Mouse (Mus musculus) heart, embryonic 14.5 days (tissue): Measurements from ENCODE around the gene Atg10. TPM values are rescaled to one million over a fixed set of nuclear protein-coding genes. Genes with fewer than 3 reads are reported as not detected.

Experiments
- ATAC-seq: fragments of 200-750 bp; cut with Nextera tagmentation; 2 replicates; pipeline ENCODE4 v1.8.0; 2017; ENCODE audit warnings: low read depth, moderate TSS enrichment; ENCODE audit not compliant: insufficient number of reproducible peaks, insufficient read depth, low FRiP score
- H3K27ac ChIP-seq, 2 experiments: fragments of 200-500 bp in 1 of 2; fragments of 300-500 bp in 1 of 2; sonication (generic) in 1 of 2; replicated peaks in 1 of 2; 2 replicates each; pipeline ENCODE4 v1.5.1; 2012 to 2014; ENCODE audit warnings: low read depth in 2 of 2, low read length in 2 of 2, control low read depth in 1 of 2, mild to moderate bottlenecking in 1 of 2, mixed read lengths in 1 of 2; ENCODE audit not compliant: control insufficient read depth in 1 of 2, insufficient read depth in 1 of 2
- H3K27me3 ChIP-seq: fragments of 300-500 bp; sonication (generic); 2 replicates; pipeline ENCODE4 v1.6.1; 2014; ENCODE audit warnings: mild to moderate bottlenecking, low read length, control low read depth; ENCODE audit not compliant: control insufficient read depth, insufficient read depth
- H3K36me3 ChIP-seq: fragments of 300-500 bp; sonication (generic); 2 replicates; pipeline ENCODE4 v1.6.1; 2014; ENCODE audit warnings: mild to moderate bottlenecking, control low read depth, low read length, mixed read lengths; ENCODE audit not compliant: control insufficient read depth, insufficient read depth
- H3K4me1 ChIP-seq, 2 experiments: fragments of 200-500 bp in 1 of 2; fragments of 300-500 bp in 1 of 2; sonication (generic) in 1 of 2; 2 replicates each; pipeline ENCODE4 v1.6.1; 2012 to 2014; ENCODE audit warnings: low read length in 2 of 2, control low read depth in 1 of 2, mixed read lengths in 1 of 2; ENCODE audit not compliant: control insufficient read depth in 2 of 2, insufficient read depth in 2 of 2
- H3K4me2 ChIP-seq: fragments of 300-500 bp; sonication (generic); 2 replicates; pipeline ENCODE4 v1.6.1; 2014; ENCODE audit warnings: mild to moderate bottlenecking, low read length
- H3K4me3 ChIP-seq, 2 experiments: fragments of 200-500 bp in 1 of 2; fragments of 300-500 bp in 1 of 2; sonication (generic) in 1 of 2; 2 replicates each; pipeline ENCODE4 v1.5.1; 2012 to 2014; ENCODE audit warnings: low read length in 2 of 2, mild to moderate bottlenecking in 2 of 2, control low read depth in 1 of 2, low read depth in 1 of 2, moderate library complexity in 1 of 2; ENCODE audit not compliant: control insufficient read depth in 1 of 2, insufficient read depth in 1 of 2
- H3K9ac ChIP-seq: fragments of 300-500 bp; sonication (generic); 2 replicates; pipeline ENCODE4 v1.6.1; 2014; ENCODE audit warnings: mild to moderate bottlenecking, low read length
- H3K9me3 ChIP-seq: fragments of 300-500 bp; sonication (generic); 2 replicates; pipeline ENCODE4 v1.6.1; 2016; ENCODE audit warnings: low read length, control low read depth; ENCODE audit not compliant: control insufficient read depth
- WGBS: fragments of 180-500 bp; shearing (Covaris S2); extraction: QIAGEN DNeasy Blood & Tissue Kit; methylation state at CpG from one replicate; pipeline ENCODE4 v1.1.7; 2014; 5-methylcytosine and 5-hydroxymethylcytosine counted together
- polyA plus RNA-seq: library from polyadenylated mRNA; unstranded; fragments of >200 nt; fragmentation: Nextera tagmentation; extraction: Ambion mirVana; gene quantifications from 2 replicates; pipeline ENCODE4 v1.2.1, GENCODE M21; 2014

Gene Atg10
- polyA plus RNA-seq, 1 experiment from 2014 or later: 36.4 TPM

DNA sequence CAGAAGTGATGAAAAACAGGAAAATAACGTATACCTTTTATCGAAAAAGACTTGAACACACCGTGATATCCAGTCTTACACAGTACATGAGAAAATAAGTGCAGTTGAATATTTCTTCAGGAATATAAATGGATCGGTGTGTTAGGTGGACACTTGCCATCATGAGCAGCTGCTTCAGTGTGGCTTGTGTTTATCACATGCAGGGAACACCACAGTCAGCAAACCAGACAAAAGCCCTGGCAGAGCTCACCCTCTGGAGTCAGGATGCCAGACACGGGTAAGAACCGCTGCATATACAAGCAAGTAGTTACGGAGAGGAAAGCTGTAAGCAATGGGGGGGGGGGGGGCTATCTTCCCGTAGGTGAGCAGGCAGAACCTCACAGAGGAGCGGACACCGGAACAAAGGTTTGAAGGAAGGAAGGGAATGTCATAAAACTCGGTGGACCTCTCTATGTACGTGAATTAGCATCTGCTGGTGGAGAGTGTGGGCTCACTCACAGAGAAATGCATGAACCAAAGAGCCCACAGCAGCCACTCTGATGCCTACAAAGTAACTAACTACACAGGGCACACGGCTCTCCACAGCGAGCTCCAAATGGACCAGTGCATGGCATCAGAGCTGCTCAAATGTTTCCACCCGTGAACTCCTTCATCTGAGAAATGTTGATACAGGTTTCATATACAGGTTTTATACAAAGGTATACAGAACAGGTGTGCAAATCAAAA lies 51.8 kb downstream of the Atg10 start:
- no peaks in the 10 kb centered on the region for H3K27me3 ChIP-seq
- H3K9me3 ChIP-seq: no peaks in the 10 kb centered on the region
- ATAC-seq: no peak
- H3K4me3 ChIP-seq: no peak overlapping the region
- no peaks in the 10 kb centered on the region for H3K36me3 ChIP-seq
- no peak overlapping the region for H3K27ac ChIP-seq
- H3K9ac ChIP-seq: no peak overlapping the region
- no peak overlapping the region for H3K4me2 ChIP-seq
- WGBS: 86% methylated on average over 15 of the region's 15 CpGs
- H3K4me1 ChIP-seq: peaks cover 2 to 11% of the 10 kb centered on the region in 2 experiments; a peak in 3 of 4 replicates

DNA sequence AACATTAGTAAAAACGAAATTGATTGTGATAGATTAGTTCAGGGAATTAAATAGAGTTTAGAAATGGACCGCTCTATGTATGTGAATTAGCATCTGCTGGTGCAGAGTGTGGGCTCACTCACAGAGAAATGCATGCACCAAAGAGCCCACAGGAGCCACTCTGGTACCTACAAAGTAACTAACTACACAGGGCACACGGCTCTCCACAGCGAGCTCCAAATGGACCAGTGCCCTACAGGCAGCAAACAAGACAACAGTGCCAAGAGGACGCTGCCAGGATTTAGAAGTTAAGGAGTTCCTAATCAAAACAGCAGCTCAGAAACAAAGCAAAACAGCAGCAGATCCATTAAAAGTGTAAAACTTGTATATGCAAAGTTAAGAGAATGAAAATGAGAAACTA lies 52.6 kb downstream of the Atg10 start:
- H3K9ac ChIP-seq: no peak overlapping the region
- 77% methylated on average over 5 of the region's 5 CpGs for WGBS
- H3K4me2 ChIP-seq: no peak overlapping the region
- H3K4me1 ChIP-seq: peaks cover 2 to 13% of the 10 kb centered on the region in 2 experiments; a peak in 3 of 4 replicates
- no peak overlapping the region for H3K27ac ChIP-seq
- no peaks in the 10 kb centered on the region for H3K36me3 ChIP-seq
- ATAC-seq: no peak
- no peaks in the 10 kb centered on the region for H3K9me3 ChIP-seq
- no peaks in the 10 kb centered on the region for H3K27me3 ChIP-seq
- H3K4me3 ChIP-seq: no peak overlapping the region

DNA sequence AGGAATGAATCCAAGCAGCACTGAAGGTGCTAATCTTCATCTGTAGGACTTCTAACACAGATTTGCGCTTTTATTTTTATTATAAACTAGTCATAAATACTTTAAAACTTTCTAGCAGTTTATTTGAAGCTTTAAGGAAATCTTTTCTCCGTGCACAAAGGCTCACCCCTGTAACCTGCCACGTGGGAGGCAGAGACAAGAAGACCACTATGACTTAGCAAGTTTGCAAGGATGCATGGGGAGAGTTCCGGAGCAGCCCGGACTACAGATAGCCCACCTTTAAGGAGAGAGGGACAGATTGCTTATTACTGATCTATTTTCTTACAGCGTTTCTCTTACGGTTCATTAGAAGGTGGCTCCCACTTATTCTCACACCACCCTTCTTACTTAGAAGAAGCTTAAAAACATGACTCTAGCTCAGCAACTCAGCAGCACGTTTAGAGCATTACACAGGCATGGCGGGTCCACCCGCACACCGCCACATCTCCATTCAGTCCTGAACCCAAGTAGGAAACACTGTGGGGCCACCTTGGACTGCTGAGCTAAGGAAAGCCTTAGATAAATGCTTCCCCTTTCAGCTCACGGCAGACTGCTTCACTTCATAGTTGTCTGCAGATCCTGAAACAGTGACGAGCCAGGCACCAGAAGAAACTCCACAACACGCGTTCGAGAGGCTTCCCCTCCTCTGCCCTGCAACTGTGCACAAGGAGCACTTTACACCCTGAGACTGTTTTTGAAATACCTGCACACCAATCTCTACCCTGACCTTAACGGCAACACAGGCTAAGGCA lies 54.0 kb downstream of the Atg10 start:
- WGBS: 55% methylated on average over 17 of the region's 17 CpGs
- peak overlapping the region; percentile 15; the same call in 1 of the 2 replicates for H3K4me2 ChIP-seq

DNA sequence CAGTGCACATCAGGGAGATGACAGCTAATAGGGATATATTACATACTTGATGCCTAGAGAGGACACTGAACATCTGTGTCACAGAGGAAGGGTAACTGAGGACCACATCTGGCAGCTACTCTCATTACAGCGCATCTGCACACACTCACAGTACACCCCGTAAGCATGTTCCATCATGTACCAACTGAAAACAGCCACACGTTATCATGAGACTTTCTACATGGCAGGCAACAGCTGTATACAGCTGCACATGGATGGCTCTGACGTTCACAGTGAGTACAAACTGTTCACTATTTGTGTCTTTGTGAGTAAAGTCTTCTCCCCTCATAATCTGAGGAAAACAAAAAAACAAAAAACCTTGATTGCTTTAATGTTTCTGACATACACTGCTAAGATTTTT lies 55.3 kb downstream of the Atg10 start:
- H3K4me3 ChIP-seq: no peak overlapping the region
- peaks cover 14 to 34% of the 10 kb centered on the region in 2 experiments for H3K4me1 ChIP-seq
- no peaks in the 10 kb centered on the region for H3K27me3 ChIP-seq
- WGBS: 79% methylated on average over 4 of the region's 4 CpGs
- no peak overlapping the region for H3K9ac ChIP-seq
- no peak for ATAC-seq
- no peak overlapping the region for H3K4me2 ChIP-seq
- H3K9me3 ChIP-seq: no peaks in the 10 kb centered on the region
- no peak overlapping the region for H3K27ac ChIP-seq
- no peaks in the 10 kb centered on the region for H3K36me3 ChIP-seq

More for the DNA sequence above, 54.0 kb downstream of the Atg10 start:
- Histone ChIP-seq H3K36me3 (no peaks in the 10 kb centered on the region), H3K27ac (no peak overlapping the region), H3K9ac (no peak overlapping the region), H3K9me3 (no peaks in the 10 kb centered on the region), H3K27me3 (no peaks in the 10 kb centered on the region), H3K4me1 (peaks cover 11 to 28% of the 10 kb centered on the region in 2 experiments), H3K4me3 (no peak overlapping the region)
- ATAC-seq: no peak

DNA sequence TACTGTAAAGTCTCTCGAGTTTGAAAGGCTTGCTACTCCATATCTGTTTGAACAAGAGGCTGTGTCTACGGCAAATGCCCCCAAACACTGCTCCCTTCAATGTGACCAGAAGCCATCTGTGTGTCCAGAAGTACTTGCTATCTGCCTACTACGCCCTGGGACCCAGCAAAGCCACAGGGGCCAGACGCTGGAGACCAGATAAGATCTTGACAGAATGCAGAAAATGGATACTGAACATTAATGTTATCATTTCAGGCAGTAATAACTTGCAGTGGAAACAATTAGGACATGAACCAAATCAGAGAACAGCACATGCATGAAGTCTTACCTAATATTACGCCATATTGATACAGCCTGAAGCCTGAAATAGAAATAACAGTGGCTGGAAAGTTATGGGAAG lies 56.2 kb downstream of the Atg10 start:
- ATAC-seq: no peak
- Histone ChIP-seq H3K27me3 (no peaks in the 10 kb centered on the region), H3K27ac (no peak overlapping the region), H3K36me3 (no peaks in the 10 kb centered on the region), H3K9ac (no peak overlapping the region), H3K4me1 (peaks cover 16 to 34% of the 10 kb centered on the region in 2 experiments), H3K4me2 (no peak overlapping the region), H3K4me3 (no peak overlapping the region), H3K9me3 (no peaks in the 10 kb centered on the region)
- 33% methylated on average over 5 of the region's 5 CpGs for WGBS

DNA sequence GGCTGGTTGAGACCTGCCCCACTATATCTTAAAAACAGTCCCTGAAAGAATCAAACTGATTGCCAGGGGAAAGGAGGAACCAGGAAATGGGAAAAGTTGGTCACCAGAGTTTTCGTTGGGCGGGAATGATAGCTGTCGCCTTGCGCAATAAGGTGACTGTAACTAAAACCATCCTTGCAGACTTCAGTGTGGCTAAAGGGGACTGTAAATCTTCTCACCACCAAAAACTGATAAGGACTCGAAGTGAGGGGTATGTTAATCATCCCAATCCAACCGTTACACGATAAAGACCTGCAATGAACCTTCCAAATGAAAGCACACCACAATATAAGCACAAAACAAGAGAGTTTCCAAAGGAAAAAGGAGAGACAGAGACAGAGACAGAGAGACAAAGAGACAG lies 57.5 kb downstream of the Atg10 start:
- Histone ChIP-seq H3K9ac (no peak overlapping the region), H3K9me3 (no peaks in the 10 kb centered on the region), H3K4me3 (no peak overlapping the region), H3K4me1 (peaks cover 20 to 34% of the 10 kb centered on the region in 2 experiments), H3K36me3 (no peaks in the 10 kb centered on the region), H3K27me3 (no peaks in the 10 kb centered on the region), H3K4me2 (no peak overlapping the region), H3K27ac (no peak overlapping the region)
- ATAC-seq: no peak
- WGBS: 73% methylated on average over 7 of the region's 7 CpGs

DNA sequence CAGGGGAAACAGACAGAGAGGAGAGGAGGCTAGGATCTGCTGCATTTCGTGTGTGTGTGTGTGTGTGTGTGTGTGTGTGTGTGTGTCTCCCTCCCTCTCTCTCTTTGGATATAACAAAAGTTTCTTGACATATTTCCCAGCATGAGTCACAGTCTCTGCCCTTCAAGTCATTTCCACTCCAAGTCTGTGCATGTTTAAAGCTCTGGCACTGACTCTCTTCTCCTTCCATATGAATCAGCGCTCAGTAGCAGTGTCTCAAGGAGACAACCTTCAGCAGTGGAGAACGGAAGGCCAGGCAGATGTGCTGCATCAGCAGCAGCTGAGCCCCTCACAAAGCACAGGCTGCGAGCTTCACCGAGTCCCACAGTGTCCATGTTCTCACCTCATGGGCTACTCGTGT lies 58.6 kb downstream of the Atg10 start:
- Histone ChIP-seq H3K4me1 (peaks cover 20 to 34% of the 10 kb centered on the region in 2 experiments), H3K27me3 (no peaks in the 10 kb centered on the region), H3K36me3 (no peaks in the 10 kb centered on the region), H3K9ac (no peak overlapping the region; the same call in 1 of the 2 replicates), H3K4me3 (no peak overlapping the region), H3K4me2 (no peak overlapping the region; the same call in 1 of the 2 replicates), H3K9me3 (no peaks in the 10 kb centered on the region), H3K27ac (peak overlapping the region; percentile 31 to 51)
- ATAC-seq: peak; percentile 21; the same call in 1 of the 2 replicates
- WGBS: 54% methylated on average over 6 of the region's 6 CpGs
